Mouse (Mus musculus): Measurements from ENCODE around the gene Prkag2. TPM values are rescaled to one million over a fixed set of nuclear protein-coding genes. Genes with fewer than 3 reads are reported as not detected.
A peak's percentile ranks its signal among the peaks of the same experiment; 100 is the strongest.

The Prkag2 gene
- polyA plus RNA-seq, 1 experiment from 2014 or later: 24.4 TPM

- Histone ChIP-seq H3K9ac (no peak overlapping the region), H3K9me3 (no peaks in the 10 kb centered on the region), H3K27me3 (no peaks in the 10 kb centered on the region), H3K36me3 (no peaks in the 10 kb centered on the region), H3K4me3 (no peak overlapping the region), H3K27ac (no peak overlapping the region), H3K4me1 (peaks cover 33% of the 10 kb centered on the region), H3K4me2 (no peak overlapping the region)
- WGBS: 40% methylated on average over 3 of the region's 3 CpGs
- no peak for ATAC-seq (ENCODE audit: insufficient number of reproducible peaks, insufficient read depth, low FRiP score, low TSS enrichment, low read depth)
These were observed 110.8 kb downstream of the Prkag2 start for GRCm38 (mm10) chr5:24989683-24990082.

GRCm38 (mm10) chr5:24986956-24987355 lies 113.5 kb downstream of the Prkag2 start:
- no peak overlapping the region for H3K27ac ChIP-seq
- ATAC-seq (ENCODE audit: insufficient number of reproducible peaks, insufficient read depth, low FRiP score, low TSS enrichment, low read depth): no peak
- H3K4me2 ChIP-seq: no peak overlapping the region
- H3K4me1 ChIP-seq: peaks cover 34% of the 10 kb centered on the region
- H3K27me3 ChIP-seq: no peaks in the 10 kb centered on the region
- no peak overlapping the region for H3K4me3 ChIP-seq
- whole genome bisulfite sequencing: 18% methylated on average over 2 of the region's 2 CpGs
- H3K9me3 ChIP-seq: no peaks in the 10 kb centered on the region
- H3K9ac ChIP-seq: no peak overlapping the region
- no peaks in the 10 kb centered on the region for H3K36me3 ChIP-seq

DNA sequence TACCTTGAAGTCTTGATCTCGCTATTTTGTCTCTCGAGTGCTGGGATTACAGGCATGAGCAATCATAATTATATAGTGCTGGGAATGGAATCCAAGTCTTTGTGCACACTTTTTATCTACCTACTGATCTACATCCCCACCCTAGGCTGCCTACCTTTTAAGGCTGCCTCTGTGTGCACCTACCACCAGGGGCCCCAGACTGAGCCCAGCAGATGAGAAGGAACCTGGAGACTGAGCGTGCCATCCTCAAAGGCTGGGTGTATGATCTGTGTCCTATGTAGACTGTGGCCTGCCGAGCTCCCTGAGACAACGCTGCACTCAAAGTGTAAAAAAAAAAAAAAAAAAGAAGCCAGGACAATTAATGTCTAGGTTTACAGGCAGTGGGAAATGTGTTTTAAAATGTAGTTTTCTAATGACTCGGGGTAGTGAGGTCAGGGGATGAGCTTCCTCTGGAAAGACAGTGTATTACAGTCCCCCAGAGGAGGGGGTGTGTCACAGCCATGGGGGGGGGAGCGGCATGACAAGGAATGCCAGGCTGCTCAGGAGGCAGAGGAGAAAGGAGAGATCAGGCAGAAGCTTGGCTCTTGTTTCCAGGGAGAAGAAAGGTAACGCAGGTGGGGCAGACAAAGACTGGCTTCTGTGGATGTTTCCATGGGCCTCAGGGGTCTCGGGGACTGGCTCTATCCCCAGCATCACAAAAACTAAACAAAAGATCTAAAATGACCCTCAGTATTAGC lies 114.1 kb downstream of the Prkag2 start:
- Histone ChIP-seq H3K27ac (no peak overlapping the region), H3K27me3 (no peaks in the 10 kb centered on the region)
- ATAC-seq (ENCODE audit: insufficient number of reproducible peaks, insufficient read depth, low FRiP score, low TSS enrichment, low read depth): no peak

GRCm38 (mm10) chr5:24985434-24986176 lies 114.8 kb downstream of the Prkag2 start:
- peaks cover 34% of the 10 kb centered on the region for H3K4me1 ChIP-seq
- H3K4me3 ChIP-seq: no peak overlapping the region
- no peaks in the 10 kb centered on the region for H3K36me3 ChIP-seq
- H3K9me3 ChIP-seq: no peaks in the 10 kb centered on the region
- ATAC-seq (ENCODE audit: insufficient number of reproducible peaks, insufficient read depth, low FRiP score, low TSS enrichment, low read depth): no peak
- H3K27ac ChIP-seq: 0 out of 2 replicates have a peak overlapping the region, but pooled peaks have one; percentile 2
- peak overlapping the region; percentile 27; the same call in 1 of the 2 replicates for H3K4me2 ChIP-seq
- no peaks in the 10 kb centered on the region for H3K27me3 ChIP-seq
- no peak overlapping the region; the same call in 1 of the 2 replicates for H3K9ac ChIP-seq
- 64% methylated on average over 11 of the region's 11 CpGs for WGBS

More for the DNA sequence above, 114.1 kb downstream of the Prkag2 start:
- WGBS: 37% methylated on average over 9 of the region's 9 CpGs
- no peaks in the 10 kb centered on the region for H3K36me3 ChIP-seq
- 0 out of 2 replicates have a peak overlapping the region, but pooled peaks have one; percentile 27 for H3K4me2 ChIP-seq
- no peak overlapping the region; the same call in 1 of the 2 replicates for H3K9ac ChIP-seq
- H3K4me3 ChIP-seq: no peak overlapping the region
- H3K4me1 ChIP-seq: peaks cover 34% of the 10 kb centered on the region
- no peaks in the 10 kb centered on the region for H3K9me3 ChIP-seq

- Histone ChIP-seq H3K4me3 (no peak overlapping the region), H3K9ac (no peak overlapping the region), H3K36me3 (no peaks in the 10 kb centered on the region), H3K27me3 (no peaks in the 10 kb centered on the region), H3K4me2 (no peak overlapping the region), H3K27ac (no peak overlapping the region), H3K9me3 (no peaks in the 10 kb centered on the region), H3K4me1 (peaks cover 34% of the 10 kb centered on the region)
- 46% methylated on average over 1 of the region's 1 CpGs for WGBS
- no peak for ATAC-seq (ENCODE audit: insufficient number of reproducible peaks, insufficient read depth, low FRiP score, low TSS enrichment, low read depth)
These were observed 116.3 kb downstream of the Prkag2 start for GRCm38 (mm10) chr5:24984157-24984556.

DNA sequence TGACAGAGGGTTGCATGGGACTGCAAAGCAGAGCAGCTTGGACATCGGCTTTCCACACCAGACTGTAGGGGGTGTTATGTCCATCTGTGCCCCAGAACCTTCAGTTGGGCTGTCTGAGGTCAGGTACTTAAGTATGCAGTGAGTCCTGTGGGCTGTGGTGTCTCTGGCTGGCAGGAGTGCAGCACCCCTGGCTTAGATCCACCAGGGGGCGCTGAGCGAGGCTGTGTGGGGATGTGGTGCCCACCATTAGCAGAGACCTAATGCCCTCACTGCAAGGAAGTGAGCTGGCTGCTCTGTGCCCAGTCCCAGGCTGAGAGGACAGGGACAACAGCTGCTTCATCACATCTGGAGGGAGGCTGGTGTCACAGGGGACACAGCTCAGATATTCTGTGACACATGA lies 116.9 kb downstream of the Prkag2 start:
- WGBS: 21% methylated on average over 3 of the region's 3 CpGs
- Histone ChIP-seq H3K27me3 (no peaks in the 10 kb centered on the region), H3K9ac (no peak overlapping the region), H3K4me2 (no peak overlapping the region), H3K9me3 (no peaks in the 10 kb centered on the region), H3K4me3 (no peak overlapping the region), H3K4me1 (peaks cover 34% of the 10 kb centered on the region), H3K27ac (no peak overlapping the region), H3K36me3 (no peaks in the 10 kb centered on the region)
- no peak for ATAC-seq (ENCODE audit: insufficient number of reproducible peaks, insufficient read depth, low FRiP score, low TSS enrichment, low read depth)

GRCm38 (mm10) chr5:24982258-24982657 lies 118.2 kb downstream of the Prkag2 start:
- WGBS: 77% methylated on average over 3 of the region's 3 CpGs
- H3K4me1 ChIP-seq: peaks cover 34% of the 10 kb centered on the region
- H3K36me3 ChIP-seq: no peaks in the 10 kb centered on the region
- H3K4me2 ChIP-seq: no peak overlapping the region
- H3K27ac ChIP-seq: no peak overlapping the region
- no peaks in the 10 kb centered on the region for H3K9me3 ChIP-seq
- no peak overlapping the region for H3K9ac ChIP-seq
- H3K27me3 ChIP-seq: no peaks in the 10 kb centered on the region
- no peak for ATAC-seq (ENCODE audit: insufficient number of reproducible peaks, insufficient read depth, low FRiP score, low TSS enrichment, low read depth)
- no peak overlapping the region for H3K4me3 ChIP-seq

DNA sequence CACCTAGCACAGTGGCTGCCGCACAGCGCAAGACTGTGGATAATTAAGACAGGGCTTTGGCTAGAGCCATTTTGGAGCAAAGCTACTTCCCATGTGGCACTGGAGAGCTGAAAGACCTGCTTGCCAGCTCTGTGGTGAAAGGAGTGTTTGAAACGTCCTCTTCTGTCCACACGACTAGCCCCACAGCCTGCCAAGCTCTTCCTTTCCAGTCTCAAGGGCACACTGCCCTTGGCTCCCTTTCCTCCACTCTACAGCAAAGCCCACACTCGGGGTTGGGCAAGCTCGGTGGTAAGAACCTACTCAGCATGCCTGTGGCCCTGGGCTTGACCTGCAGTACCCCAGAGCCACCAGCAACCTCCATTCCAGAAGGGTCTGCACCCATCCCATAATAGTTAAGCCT lies 118.7 kb downstream of the Prkag2 start:
- no peak for ATAC-seq (ENCODE audit: insufficient number of reproducible peaks, insufficient read depth, low FRiP score, low TSS enrichment, low read depth)
- Histone ChIP-seq H3K27me3 (no peaks in the 10 kb centered on the region), H3K4me2 (no peak overlapping the region), H3K27ac (no peak overlapping the region), H3K4me3 (no peak overlapping the region), H3K4me1 (peaks cover 31% of the 10 kb centered on the region), H3K36me3 (no peaks in the 10 kb centered on the region), H3K9ac (no peak overlapping the region), H3K9me3 (no peaks in the 10 kb centered on the region)
- 69% methylated on average over 6 of the region's 6 CpGs for WGBS

DNA sequence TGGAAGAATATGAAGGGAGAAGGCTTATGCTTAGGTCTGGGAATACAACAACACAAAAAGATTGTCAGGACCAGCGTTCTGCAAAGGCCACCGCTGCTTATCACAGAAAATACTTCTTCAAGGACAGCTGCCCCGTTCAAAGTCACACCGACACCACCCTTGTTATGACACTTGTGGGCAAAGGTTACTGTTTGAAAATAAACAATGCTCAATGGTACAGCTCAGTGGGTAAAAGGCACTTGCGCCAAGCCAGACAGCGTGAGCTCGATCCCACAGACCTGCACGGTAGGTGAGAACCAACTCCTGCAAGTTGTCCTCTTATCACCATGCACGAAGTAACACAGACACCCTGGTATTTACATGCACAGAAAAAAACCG lies 120.5 kb downstream of the Prkag2 start:
- H3K4me3 ChIP-seq: no peak overlapping the region
- no peak overlapping the region for H3K9ac ChIP-seq
- no peaks in the 10 kb centered on the region for H3K36me3 ChIP-seq
- H3K27me3 ChIP-seq: no peaks in the 10 kb centered on the region
- H3K4me2 ChIP-seq: no peak overlapping the region
- ATAC-seq (ENCODE audit: insufficient number of reproducible peaks, insufficient read depth, low FRiP score, low TSS enrichment, low read depth): no peak
- no peak overlapping the region for H3K27ac ChIP-seq
- WGBS: 78% methylated on average over 10 of the region's 10 CpGs
- H3K9me3 ChIP-seq: no peaks in the 10 kb centered on the region
- peaks cover 20% of the 10 kb centered on the region for H3K4me1 ChIP-seq

DNA sequence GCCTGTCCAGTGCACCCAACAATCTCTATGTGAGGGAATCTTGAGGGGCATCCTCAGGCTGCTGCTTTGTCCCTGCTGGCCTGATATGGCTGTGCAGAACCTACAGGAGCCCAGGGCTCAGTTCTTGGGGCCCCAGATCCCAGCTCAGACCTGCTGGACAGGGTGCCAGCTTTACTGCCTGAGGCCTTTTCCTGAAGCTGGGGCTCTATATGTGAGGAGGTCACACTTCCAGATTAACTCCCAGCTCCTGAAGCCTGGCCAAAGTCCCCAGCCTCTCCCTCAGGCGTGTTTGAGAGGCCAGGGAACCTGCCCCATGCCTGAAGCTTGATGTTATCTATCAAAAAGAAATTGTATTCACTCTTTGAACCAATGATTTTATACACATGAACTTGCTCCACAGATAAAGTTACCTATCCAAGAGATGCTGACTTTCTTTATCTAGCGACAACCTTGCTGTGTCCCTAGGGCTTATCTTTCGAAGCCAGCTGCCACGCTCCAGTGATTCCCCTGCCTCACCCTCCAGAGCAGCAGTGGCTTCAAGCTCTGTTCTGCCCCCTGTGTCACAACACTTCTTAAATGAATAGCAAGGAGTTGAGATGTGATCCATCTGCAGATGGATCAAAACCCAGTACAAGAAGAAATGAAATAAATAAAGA lies 121.0 kb downstream of the Prkag2 start:
- H3K4me1 ChIP-seq: peaks cover 15% of the 10 kb centered on the region
- no peak for ATAC-seq (ENCODE audit: insufficient number of reproducible peaks, insufficient read depth, low FRiP score, low TSS enrichment, low read depth)
- 36% methylated on average over 4 of the region's 4 CpGs for WGBS
- H3K27me3 ChIP-seq: no peaks in the 10 kb centered on the region
- no peaks in the 10 kb centered on the region for H3K9me3 ChIP-seq
- H3K27ac ChIP-seq: no peak overlapping the region
- H3K4me2 ChIP-seq: no peak overlapping the region
- no peak overlapping the region for H3K4me3 ChIP-seq
- no peak overlapping the region for H3K9ac ChIP-seq
- no peaks in the 10 kb centered on the region for H3K36me3 ChIP-seq

- no peak for ATAC-seq (ENCODE audit: insufficient number of reproducible peaks, insufficient read depth, low FRiP score, low TSS enrichment, low read depth)
- WGBS: 72% methylated on average over 3 of the region's 3 CpGs
- Histone ChIP-seq H3K4me1 (peaks cover 12% of the 10 kb centered on the region), H3K36me3 (no peaks in the 10 kb centered on the region), H3K27me3 (no peaks in the 10 kb centered on the region), H3K27ac (no peak overlapping the region), H3K4me2 (no peak overlapping the region), H3K9ac (no peak overlapping the region), H3K9me3 (no peaks in the 10 kb centered on the region), H3K4me3 (no peak overlapping the region)
These were observed 123.5 kb downstream of the Prkag2 start for GRCm38 (mm10) chr5:24976907-24977306.
